Mouse (Mus musculus): ENCODE results near the gene Fignl2.

GRCm38 (mm10) chr15:101039651-101040050 lies 38.7 kb downstream of the Fignl2 start:
- TF ChIP-seq ZC3H11A (IDR thresholded peaks at IDR 0.05; ENCODE audit: borderline replicate concordance, low read depth, low read length) (no peak), ZNF384 (IDR thresholded peaks at IDR 0.05; ENCODE audit: low read depth, low read length) (no peak), MAFK (IDR thresholded peaks at IDR 0.05; ENCODE audit: insufficient read depth, low read depth, low read length) (no peak), HCFC1 (IDR thresholded peaks at IDR 0.05; ENCODE audit: borderline replicate concordance, insufficient read depth, low read length) (0 out of 2 replicates have a peak, but pooled peaks have one; percentile 27)

All from ES-E14 (cell line).